Mouse (Mus musculus) CH12.LX (cell line): Measurements from ENCODE around the gene Elovl7.

ENCODE experiments used
- CHD1 ChIP-seq: IDR thresholded peaks from 2 replicates; pipeline ENCODE4 v1.6.1; 2012; ENCODE audit warnings: low read depth, low read length, improper control_type of control experiment, inconsistent platforms
- CTCF ChIP-seq, 2 experiments: IDR thresholded peaks in 1 of 2; conservative IDR thresholded peaks in 1 of 2; 2 replicates each; pipeline ENCODE4 v1.5.1; 2011 to 2012; ENCODE audit warnings: low read depth in 2 of 2, low read length in 2 of 2, improper control_type of control experiment in 1 of 2, inconsistent platforms in 1 of 2, mild to moderate bottlenecking in 1 of 2, moderate library complexity in 1 of 2
- JUND ChIP-seq: conservative IDR thresholded peaks from 2 replicates; pipeline ENCODE4 v1.6.1; 2011; ENCODE audit warnings: low read depth, low read length, improper control_type of control experiment
- MAFK ChIP-seq: IDR thresholded peaks from 2 replicates; pipeline ENCODE4 v1.6.1; 2011; ENCODE audit warnings: low read length, improper control_type of control experiment; ENCODE audit not compliant: insufficient replicate concordance
- MAZ ChIP-seq: IDR thresholded peaks from 2 replicates; pipeline ENCODE4 v1.6.1; 2012; ENCODE audit warnings: low read depth, mild to moderate bottlenecking, inconsistent platforms, low read length, improper control_type of control experiment, moderate library complexity
- MEF2A ChIP-seq: IDR thresholded peaks from 2 replicates; pipeline ENCODE4 v1.6.1; 2014; ENCODE audit warnings: low read depth, mild to moderate bottlenecking, inconsistent platforms, low read length, improper control_type of control experiment, borderline replicate concordance
- MXI1 ChIP-seq: IDR thresholded peaks from 2 replicates; pipeline ENCODE4 v1.6.1; 2011; ENCODE audit warnings: mild to moderate bottlenecking, low read depth, low read length, improper control_type of control experiment
- POLR2A ChIP-seq: IDR thresholded peaks from 2 replicates; pipeline ENCODE4 v1.6.1; 2011; ENCODE audit warnings: low read depth, mild to moderate bottlenecking, improper control_type of control experiment, low read length
- TCF12 ChIP-seq: IDR thresholded peaks from 2 replicates; pipeline ENCODE4 v1.6.1; 2014; ENCODE audit warnings: low read depth, mild to moderate bottlenecking, inconsistent platforms, low read length, improper control_type of control experiment
- ZC3H11A ChIP-seq: IDR thresholded peaks from 2 replicates; pipeline ENCODE4 v1.6.1; 2012; ENCODE audit warnings: low read depth, mild to moderate bottlenecking, inconsistent platforms, low read length, improper control_type of control experiment
- ZMIZ1 ChIP-seq: IDR thresholded peaks from 2 replicates; pipeline ENCODE4 v1.6.1; 2012; ENCODE audit warnings: low read depth, mild to moderate bottlenecking, inconsistent platforms, low read length, improper control_type of control experiment

- TF ChIP-seq CTCF (conservative IDR thresholded peaks at IDR 0.05 in 1 of 2, IDR thresholded peaks at IDR 0.05 in 1 of 2; ENCODE audit: low read depth in 2 of 2, low read length in 2 of 2) (no peak), CHD1 (no peak), POLR2A (no peak), JUND (no peak), TCF12 (no peak), MAZ (no peak), MXI1 (no peak), ZMIZ1 (no peak), ZC3H11A (no peak), MAFK (no peak), MEF2A (no peak)
Measured at GRCm38 (mm10) chr13:108278592-108278991, 64.4 kb downstream of the Elovl7 start.
